Mouse (Mus musculus) embryonic facial prominence, embryonic 14.5 days (tissue): ENCODE results near the gene Bcat1. TPM values are rescaled to one million over a fixed set of nuclear protein-coding genes. Genes with fewer than 3 reads are reported as not detected.

Experiments
- ATAC-seq: fragments of 200-750 bp; cut with Nextera tagmentation; 2 replicates; pipeline ENCODE4 v1.8.0; 2017; ENCODE audit warnings: low read depth, moderate number of reproducible peaks, moderate TSS enrichment
- DNase-seq: peaks from one replicate; pipeline ENCODE4 v3.0.0-alpha.2; 2015; ENCODE audit warnings: low spot score
- H3K27ac ChIP-seq: fragments of 300-500 bp; sonication (generic); replicated peaks from 2 replicates; pipeline ENCODE4 v1.5.1; 2014; ENCODE audit warnings: low read depth, mild to moderate bottlenecking, low read length, moderate library complexity
- H3K27me3 ChIP-seq: fragments of 300-500 bp; sonication (generic); replicated peaks from 2 replicates; pipeline ENCODE4 v1.6.1; 2014; ENCODE audit warnings: low read length; ENCODE audit not compliant: control insufficient read depth, insufficient read depth
- H3K36me3 ChIP-seq: fragments of 300-500 bp; sonication (generic); 2 replicates; pipeline ENCODE4 v1.6.1; 2014; ENCODE audit warnings: low read length, mixed read lengths; ENCODE audit not compliant: control insufficient read depth, insufficient read depth
- H3K4me1 ChIP-seq: fragments of 300-500 bp; sonication (generic); 2 replicates; pipeline ENCODE4 v1.6.1; 2014; ENCODE audit warnings: antibody characterized with exemption, low read length; ENCODE audit not compliant: control insufficient read depth, insufficient read depth
- H3K4me2 ChIP-seq: fragments of 300-500 bp; sonication (generic); 2 replicates; pipeline ENCODE4 v1.6.1; 2014; ENCODE audit warnings: low read depth, mild to moderate bottlenecking, low read length, moderate library complexity, mixed read lengths
- H3K4me3 ChIP-seq: fragments of 300-500 bp; sonication (generic); 2 replicates; pipeline ENCODE4 v1.5.1; 2014; ENCODE audit warnings: low read depth, mild to moderate bottlenecking, low read length
- H3K9ac ChIP-seq: fragments of 300-500 bp; sonication (generic); 2 replicates; pipeline ENCODE4 v1.6.1; 2014; ENCODE audit warnings: low read depth, mild to moderate bottlenecking, low read length, moderate library complexity, mixed read lengths
- H3K9me3 ChIP-seq: fragments of 300-500 bp; sonication (generic); 2 replicates; pipeline ENCODE4 v1.6.1; 2016; ENCODE audit warnings: low read length; ENCODE audit not compliant: control insufficient read depth
- WGBS: fragments of 180-500 bp; shearing (Covaris S2); extraction: QIAGEN DNeasy Blood & Tissue Kit; methylation state at CpG from one replicate; pipeline ENCODE4 v1.1.7; 2014; 5-methylcytosine and 5-hydroxymethylcytosine counted together
- polyA plus RNA-seq: library from polyadenylated mRNA; unstranded; fragments of >200 nt; fragmentation: Nextera tagmentation; extraction: Ambion mirVana; gene quantifications from 2 replicates; pipeline ENCODE4 v1.2.1, GENCODE M21; 2014

Bcat1 gene
- polyA plus RNA-seq, 1 experiment from 2014 or later = 34.7 TPM

- H3K4me1 ChIP-seq = no peaks in the 10 kb centered on the region
- no peaks in the 10 kb centered on the region for H3K27me3 ChIP-seq
- ATAC-seq (no peak), DNase-seq (no peak)
- H3K9ac ChIP-seq = no peak overlapping the region
- no peak overlapping the region for H3K27ac ChIP-seq
- H3K36me3 ChIP-seq = 0 out of 2 replicates have a peak, but pooled peaks cover 4% of the 10 kb centered on the region
- H3K4me2 ChIP-seq = no peak overlapping the region
- no peaks in the 10 kb centered on the region for H3K9me3 ChIP-seq
- H3K4me3 ChIP-seq = no peak overlapping the region
- 93% methylated on average over 16 of the region's 16 CpGs for WGBS
These were observed 59.3 kb downstream of the Bcat1 start for GRCm38 (mm10) chr6:145016639-145017038.

DNA sequence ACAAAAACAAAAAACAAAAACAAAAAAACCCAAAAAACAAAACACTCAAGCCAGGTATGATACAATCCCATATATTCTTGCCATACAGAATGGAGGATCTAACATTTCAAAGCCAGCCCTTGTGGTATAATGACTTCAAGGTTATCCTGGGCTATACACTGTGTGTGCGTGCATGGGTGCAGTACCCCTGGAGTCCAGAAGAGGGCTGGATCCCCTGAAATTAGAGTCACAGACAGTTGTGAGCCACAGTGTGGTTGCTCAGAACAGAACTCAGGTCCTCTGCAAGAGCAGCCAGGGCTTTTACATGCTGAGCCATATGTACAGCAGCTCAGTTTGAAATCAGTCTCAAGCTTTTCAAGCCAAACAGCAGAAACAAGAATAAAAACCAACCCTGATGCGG, 61.0 kb downstream of the Bcat1 start:
- Histone ChIP-seq H3K36me3 (0 out of 2 replicates have a peak, but pooled peaks cover 4% of the 10 kb centered on the region), H3K4me3 (no peak overlapping the region), H3K4me1 (no peaks in the 10 kb centered on the region), H3K27ac (no peak overlapping the region), H3K4me2 (no peak overlapping the region), H3K9ac (no peak overlapping the region), H3K27me3 (no peaks in the 10 kb centered on the region), H3K9me3 (no peaks in the 10 kb centered on the region)
- ATAC-seq = no peak
- no peak for DNase-seq
- WGBS = 100% methylated on average over 2 of the region's 2 CpGs

GRCm38 (mm10) chr6:145012699-145013098, 63.3 kb downstream of the Bcat1 start:
- WGBS = 79% methylated on average over 8 of the region's 8 CpGs
- DNase-seq = peak; percentile 20
- no peaks in the 10 kb centered on the region for H3K27me3 ChIP-seq
- no peaks in the 10 kb centered on the region for H3K4me1 ChIP-seq
- no peak overlapping the region for H3K4me3 ChIP-seq
- no peak for ATAC-seq
- H3K9me3 ChIP-seq = no peaks in the 10 kb centered on the region
- H3K36me3 ChIP-seq = 0 out of 2 replicates have a peak, but pooled peaks cover 4% of the 10 kb centered on the region
- no peak overlapping the region for H3K9ac ChIP-seq
- H3K4me2 ChIP-seq = no peak overlapping the region
- no peak overlapping the region for H3K27ac ChIP-seq

- ATAC-seq = no peak
- 79% methylated on average over 8 of the region's 8 CpGs for WGBS
- H3K9me3 ChIP-seq = no peaks in the 10 kb centered on the region
These were observed 64.8 kb downstream of the Bcat1 start for GRCm38 (mm10) chr6:145011141-145011540.

DNA sequence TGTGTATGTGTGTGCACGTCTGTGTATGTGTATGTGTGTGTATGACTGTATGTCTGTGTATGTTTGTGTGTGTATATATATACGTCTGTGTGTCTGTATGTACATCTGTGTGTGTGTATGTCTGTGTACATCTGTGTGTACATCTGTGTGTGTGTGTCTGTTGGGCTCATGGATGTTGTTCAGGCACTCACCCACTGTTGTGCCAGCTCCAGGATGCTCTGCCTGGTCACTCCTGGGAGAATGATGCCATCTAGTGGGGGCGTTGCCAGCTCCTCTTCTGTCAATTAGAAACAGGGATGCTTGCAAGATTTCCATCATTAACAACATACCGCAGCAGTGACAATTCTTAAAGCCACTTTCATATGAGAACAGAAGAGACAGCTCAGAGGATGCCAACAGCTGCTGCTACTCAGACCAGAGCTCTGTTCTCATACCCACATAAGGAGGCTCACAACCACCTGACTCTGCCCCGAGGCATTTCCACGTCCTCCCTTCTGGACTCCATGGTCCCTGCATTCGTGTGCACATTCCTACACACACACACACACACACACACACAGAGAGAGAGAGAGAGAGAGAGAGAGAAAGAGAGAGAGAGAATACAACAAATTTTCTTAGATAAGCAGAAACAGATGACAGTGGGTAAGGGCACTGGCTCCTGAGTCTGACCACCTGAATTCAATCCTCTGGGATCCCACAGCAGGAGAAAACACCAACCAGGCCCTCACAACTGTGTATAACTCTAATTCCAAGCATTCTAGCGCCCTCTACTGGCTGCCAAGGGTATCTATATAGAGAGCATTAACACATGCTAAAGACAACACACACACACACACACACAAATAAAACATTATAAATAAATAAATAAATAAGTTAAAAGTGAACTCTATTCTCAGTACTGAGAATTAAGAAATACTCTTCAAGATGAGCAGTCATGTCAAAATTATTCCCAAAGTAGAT, 65.8 kb downstream of the Bcat1 start:
- DNase-seq (peak; percentile 62), ATAC-seq (no peak)
- Histone ChIP-seq H3K9ac (no peak overlapping the region), H3K36me3 (0 out of 2 replicates have a peak, but pooled peaks cover 2% of the 10 kb centered on the region), H3K4me1 (peaks cover 5% of the 10 kb centered on the region; the same call in 1 of the 2 replicates), H3K4me3 (no peak overlapping the region), H3K27me3 (no peaks in the 10 kb centered on the region), H3K4me2 (no peak overlapping the region), H3K9me3 (no peaks in the 10 kb centered on the region), H3K27ac (no peak overlapping the region)
- 52% methylated on average over 8 of the region's 8 CpGs for WGBS

More at GRCm38 (mm10) chr6:145011141-145011540, 64.8 kb downstream of the Bcat1 start:
- H3K4me1 ChIP-seq = no peaks in the 10 kb centered on the region
- H3K4me3 ChIP-seq = no peak overlapping the region
- no peaks in the 10 kb centered on the region for H3K27me3 ChIP-seq
- H3K36me3 ChIP-seq = 0 out of 2 replicates have a peak, but pooled peaks cover 4% of the 10 kb centered on the region
- H3K4me2 ChIP-seq = no peak overlapping the region
- no peak overlapping the region for H3K27ac ChIP-seq
- no peak overlapping the region for H3K9ac ChIP-seq
- DNase-seq = no peak

DNA sequence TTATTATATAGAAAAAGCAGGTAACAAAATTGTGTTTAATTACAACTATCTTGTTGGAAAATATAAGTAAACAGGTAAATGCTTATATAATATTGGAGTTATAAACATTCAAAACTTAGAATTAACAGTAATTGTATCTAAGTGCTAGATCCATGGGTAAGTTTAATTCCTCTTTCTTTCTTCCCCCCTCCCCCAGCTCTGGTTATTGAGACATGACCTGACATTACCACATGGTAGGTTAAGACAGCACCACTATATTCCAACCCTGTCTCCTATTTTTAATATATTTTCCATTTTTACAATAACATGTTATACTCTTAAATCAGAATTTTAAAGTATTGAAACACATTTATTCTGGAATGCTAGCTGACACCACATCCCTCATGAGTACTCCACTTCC, 72.5 kb downstream of the Bcat1 start:
- Histone ChIP-seq H3K9ac (no peak overlapping the region), H3K9me3 (no peaks in the 10 kb centered on the region), H3K4me3 (no peak overlapping the region), H3K4me1 (peaks cover 5% of the 10 kb centered on the region; the same call in 1 of the 2 replicates), H3K27ac (no peak overlapping the region), H3K4me2 (no peak overlapping the region), H3K27me3 (no peaks in the 10 kb centered on the region), H3K36me3 (no peaks in the 10 kb centered on the region)
- DNase-seq = no peak
- ATAC-seq = no peak

GRCm38 (mm10) chr6:145002094-145002936, 73.7 kb downstream of the Bcat1 start:
- Histone ChIP-seq H3K27me3 (no peaks in the 10 kb centered on the region), H3K9me3 (no peaks in the 10 kb centered on the region), H3K9ac (no peak overlapping the region), H3K4me3 (no peak overlapping the region), H3K4me2 (no peak overlapping the region), H3K27ac (no peak overlapping the region), H3K36me3 (no peaks in the 10 kb centered on the region), H3K4me1 (peaks cover 5% of the 10 kb centered on the region; the same call in 1 of the 2 replicates)
- no peak for DNase-seq
- no peak for ATAC-seq
- WGBS = 47% methylated on average over 13 of the region's 14 CpGs

- WGBS = 58% methylated on average over 6 of the region's 6 CpGs
These were observed 74.5 kb downstream of the Bcat1 start for GRCm38 (mm10) chr6:145001493-145001892.

More at GRCm38 (mm10) chr6:145001493-145001892, 74.5 kb downstream of the Bcat1 start:
- ATAC-seq = no peak
- Histone ChIP-seq H3K4me3 (no peak overlapping the region), H3K36me3 (no peaks in the 10 kb centered on the region), H3K9ac (no peak overlapping the region), H3K4me2 (no peak overlapping the region), H3K27me3 (no peaks in the 10 kb centered on the region), H3K27ac (no peak overlapping the region), H3K9me3 (no peaks in the 10 kb centered on the region), H3K4me1 (peaks cover 5% of the 10 kb centered on the region; the same call in 1 of the 2 replicates)
- no peak for DNase-seq
